Mouse (Mus musculus): Measurements from ENCODE around the gene Tbc1d10a.

The Tbc1d10a gene

DNA sequence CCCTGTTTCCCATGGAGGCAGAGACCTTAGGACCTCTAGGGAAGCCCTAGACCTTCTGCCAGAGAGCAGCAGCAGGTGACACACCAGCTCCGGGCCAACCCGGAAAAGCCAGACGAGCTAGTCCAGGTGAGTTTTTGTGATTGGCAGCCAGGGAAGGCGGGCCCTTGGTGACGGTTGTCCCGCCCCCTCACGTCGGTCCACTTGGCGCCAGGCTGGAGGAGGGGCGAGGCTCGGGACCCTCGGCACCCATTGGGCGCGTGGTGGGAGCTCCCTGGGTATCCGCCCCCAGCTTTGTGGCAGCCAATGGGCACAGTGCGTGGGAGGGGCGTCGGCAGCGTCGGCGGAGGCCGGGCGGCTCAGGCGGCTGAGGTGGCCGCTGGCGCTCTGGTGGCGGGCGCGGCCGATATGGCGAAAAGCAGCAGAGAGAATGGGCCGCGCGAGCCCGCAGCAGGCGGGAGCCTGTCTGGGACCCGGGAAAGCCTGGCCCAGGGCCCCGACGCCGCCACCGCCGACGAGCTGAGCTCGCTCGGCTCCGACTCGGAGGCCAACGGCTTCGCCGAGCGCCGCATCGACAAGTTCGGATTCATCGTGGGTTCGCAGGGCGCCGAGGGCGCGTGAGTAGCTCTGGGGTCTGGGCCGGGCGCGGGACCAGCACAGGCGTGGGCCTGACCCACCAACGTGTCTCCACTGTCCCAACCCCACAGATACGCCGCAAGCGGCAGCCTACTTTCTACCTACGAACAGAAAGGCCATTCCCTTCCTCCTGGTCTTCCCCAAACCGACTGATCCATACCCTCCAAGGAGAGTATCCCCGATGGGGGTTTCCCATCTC lies at the start of gene Tbc1d10a:
Gene Tbc1d10a (plus strand): TSS at position 304 of the 832 bp plus-strand sequence.
- DNase-seq (ENCODE audit: low read depth, low spot score) = peak; percentile 95

DNA sequence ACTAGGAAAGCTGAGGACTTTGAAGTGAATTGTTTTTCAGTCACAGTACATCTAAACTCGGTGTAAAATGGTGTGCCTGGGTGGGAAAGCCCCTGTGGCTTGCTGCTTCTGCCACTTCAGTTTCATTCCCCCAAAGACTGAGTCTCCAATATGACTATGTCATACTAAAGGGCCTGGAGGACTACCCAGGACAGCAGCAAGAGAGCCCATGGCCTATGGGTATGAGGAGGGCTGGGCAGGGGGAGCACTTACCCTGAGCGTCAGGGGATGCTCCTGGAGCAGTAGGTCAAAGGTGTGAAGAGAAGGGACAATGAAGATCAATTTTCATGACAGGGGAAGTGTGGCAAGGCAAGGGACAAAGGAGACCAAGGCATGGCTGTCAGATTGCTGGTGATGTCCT lies 47.6 kb upstream of the Tbc1d10a start:
- no peak for DNase-seq (ENCODE audit: low read depth, low spot score)

DNA sequence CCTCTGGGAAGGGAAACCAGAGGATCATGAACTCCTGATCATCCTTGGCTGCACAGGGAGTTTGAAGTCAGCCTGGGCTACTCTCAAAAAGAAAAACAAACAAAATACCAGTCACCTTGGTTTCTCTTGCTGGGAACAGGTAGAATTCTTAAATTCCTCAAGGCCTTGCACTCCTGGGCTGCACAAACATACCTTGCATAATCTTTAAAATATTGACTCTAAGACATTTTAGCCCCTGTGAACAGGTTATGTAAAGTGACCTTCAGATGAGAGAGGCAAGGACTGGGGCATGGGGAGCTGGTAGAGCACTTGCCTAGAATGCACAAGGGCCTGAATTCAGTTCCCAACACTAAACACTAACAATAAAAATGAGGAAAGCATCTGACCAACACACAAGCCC lies 45.1 kb upstream of the Tbc1d10a start:
- DNase-seq (ENCODE audit: low read depth, low spot score) = no peak

DNA sequence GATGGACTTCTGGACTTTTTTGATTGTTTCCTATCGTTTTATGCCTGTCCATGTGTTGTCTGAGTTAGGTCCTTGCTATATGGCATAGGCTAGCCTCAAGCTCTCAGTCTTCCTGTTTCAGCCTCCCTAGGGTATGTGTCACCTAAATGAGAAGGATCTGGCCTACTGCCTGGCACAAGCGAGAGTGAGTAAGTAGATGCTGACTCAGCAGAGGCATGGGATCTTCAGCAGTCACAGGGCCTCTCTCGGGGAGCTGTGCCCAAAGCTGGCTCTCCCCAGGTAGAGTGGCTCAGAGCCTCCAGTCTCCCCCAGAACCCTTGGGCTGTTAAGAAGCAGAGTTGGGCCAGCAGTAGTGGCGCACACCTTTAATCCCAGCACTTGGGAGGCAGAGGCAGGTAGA lies 44.2 kb upstream of the Tbc1d10a start:
- no peak for DNase-seq (ENCODE audit: low read depth, low spot score)

DNA sequence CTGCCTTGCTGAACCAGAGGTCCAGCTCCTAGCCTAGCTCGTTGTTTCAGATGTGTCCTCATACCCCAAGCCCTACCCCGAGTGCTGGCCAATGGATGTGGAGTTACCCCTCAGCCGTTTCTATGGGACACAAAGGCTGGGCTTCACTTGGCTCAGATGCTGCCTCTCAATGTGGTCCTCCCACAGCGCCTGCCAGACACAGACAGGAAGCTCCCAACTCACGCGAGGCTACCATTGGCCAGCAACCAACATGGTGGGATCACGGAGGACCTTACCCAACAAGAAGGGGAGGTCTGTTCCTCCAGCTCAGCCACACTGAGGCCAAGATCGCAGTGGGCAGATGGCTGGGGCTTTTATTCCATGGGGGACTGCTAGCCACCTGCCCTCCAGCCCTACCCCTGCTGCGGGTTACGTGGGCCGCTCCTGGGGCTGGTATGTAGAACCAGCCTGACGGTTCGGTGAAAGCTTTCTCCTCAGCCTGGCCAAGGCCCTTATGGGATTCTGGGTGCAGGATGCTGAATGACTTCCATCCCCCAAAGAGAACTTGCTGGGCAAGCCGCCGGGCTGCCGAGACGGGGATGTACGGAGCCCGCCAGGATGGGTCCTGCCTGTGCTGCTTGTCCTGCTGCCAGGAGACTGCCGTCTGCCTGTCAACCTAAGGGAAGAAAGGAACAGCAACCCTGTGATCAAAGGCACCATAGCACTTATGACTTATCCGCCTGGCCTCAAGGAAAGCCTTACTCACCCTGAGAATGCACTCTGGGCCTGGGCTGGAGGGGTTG lies 43.1 kb upstream of the Tbc1d10a start:
- DNase-seq (ENCODE audit: low read depth, low spot score) = no peak

DNA sequence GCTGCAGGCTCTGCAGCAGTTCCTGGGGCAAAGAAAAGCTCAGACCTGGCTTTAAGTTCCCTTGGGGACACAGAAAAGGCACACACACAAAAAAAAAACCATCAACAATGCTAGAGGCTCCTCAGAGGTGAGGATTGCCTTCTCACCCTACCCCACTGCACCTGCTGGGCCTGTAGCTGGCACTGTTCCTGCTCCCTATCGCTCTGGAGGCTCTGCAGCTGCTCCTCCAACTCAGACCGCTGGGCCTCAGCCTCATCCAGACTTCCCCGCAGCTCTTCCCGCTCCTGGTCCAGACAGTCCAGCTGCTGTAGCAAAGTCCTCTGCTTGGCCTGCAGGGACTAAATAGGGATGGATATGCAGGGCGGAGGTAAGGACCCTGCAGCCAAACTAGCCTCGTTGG lies 40.2 kb upstream of the Tbc1d10a start:
- no peak for DNase-seq (ENCODE audit: low read depth, low spot score)

DNA sequence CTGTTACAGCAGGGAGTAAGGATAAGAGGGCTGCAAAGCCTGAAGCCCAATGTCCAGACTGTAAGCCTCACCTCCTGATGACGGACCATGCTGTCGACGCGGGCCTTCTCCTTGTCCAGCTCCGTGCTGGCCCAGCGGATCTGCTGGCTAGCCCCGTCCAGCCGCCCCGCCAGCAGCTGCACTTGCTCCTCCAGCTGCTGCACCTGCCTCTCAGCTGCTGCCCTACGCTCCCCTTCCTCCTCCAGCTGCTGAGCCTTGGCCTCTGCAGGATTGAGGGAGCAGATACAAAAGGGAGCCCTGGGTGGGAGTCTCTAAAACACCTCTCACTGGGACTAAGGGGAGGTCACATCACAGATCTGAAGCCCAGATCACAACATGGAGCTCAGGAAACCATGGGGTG lies 39.5 kb upstream of the Tbc1d10a start:
- no peak for DNase-seq (ENCODE audit: low read depth, low spot score)

DNA sequence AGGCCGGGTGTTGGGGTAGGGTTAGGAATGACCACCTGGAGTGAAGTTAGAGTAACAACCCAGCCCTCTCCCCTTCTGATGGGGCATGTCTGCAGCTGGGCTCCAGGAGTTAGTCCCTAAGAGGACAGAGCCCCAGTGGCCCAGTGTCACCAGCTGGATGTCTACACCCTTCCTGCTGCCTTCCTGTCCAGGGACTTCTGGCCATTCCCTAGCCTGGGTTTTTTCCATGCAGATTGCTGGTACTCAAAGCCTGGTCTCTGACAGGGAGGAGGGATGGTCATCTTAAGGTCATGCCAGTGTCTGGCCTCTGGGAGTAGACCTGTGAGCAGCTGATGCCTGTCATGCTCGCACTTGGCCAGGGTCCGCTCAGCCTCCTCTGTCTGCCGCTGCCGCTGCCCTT lies 38.5 kb upstream of the Tbc1d10a start:
- DNase-seq (ENCODE audit: low read depth, low spot score) = no peak

DNA sequence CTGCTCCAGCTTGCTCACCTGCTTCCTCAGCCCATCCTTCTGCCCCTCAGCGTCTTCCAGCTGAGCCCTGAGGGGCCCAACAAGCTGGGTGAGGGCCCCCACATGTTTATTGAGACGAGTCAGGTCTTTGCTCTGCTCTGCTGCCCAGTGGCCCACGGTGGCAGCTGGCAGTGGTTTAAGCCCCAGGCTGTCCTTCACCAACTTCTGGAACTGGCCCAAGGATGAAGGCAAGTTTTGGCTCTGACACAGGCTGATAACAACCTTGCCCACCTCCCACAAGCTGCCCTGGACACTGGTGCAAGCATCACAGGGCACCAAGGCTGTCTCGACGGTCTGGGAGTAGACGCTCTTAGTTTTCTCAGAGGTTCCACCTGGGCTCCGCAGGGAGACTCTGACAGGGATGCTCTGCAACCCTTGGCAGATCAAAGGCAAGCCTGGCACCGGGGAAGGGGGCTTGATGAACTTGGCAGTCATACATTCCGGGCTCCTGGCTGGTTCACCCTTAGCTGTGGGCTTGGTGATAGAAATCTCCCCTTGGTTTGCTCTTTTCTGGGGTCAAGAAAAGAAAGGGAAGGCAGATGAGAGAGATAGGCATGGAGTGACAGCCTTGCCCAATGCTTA lies 37.9 kb upstream of the Tbc1d10a start:
- DNase-seq (ENCODE audit: low read depth, low spot score) = no peak

DNA sequence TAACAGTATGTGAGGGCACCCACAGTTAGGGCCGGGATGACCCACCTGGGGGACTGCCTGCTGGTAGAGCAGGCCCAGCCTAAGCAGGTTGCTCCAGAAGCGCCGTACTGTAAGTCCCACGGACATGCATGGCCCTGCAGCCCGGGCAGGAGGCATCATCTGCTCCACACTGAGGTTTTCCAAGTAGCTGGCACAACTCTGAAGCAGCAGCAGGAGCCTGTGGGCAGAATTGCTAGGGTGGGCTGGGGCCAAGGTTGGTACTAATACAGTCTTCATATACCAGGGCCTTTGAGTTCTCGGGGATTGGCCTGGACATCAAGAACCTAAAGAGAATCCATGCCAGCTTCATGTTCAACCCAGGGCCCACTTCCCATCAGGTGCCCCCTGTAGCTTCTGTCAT lies 36.7 kb upstream of the Tbc1d10a start:
- no peak for DNase-seq (ENCODE audit: low read depth, low spot score)

DNA sequence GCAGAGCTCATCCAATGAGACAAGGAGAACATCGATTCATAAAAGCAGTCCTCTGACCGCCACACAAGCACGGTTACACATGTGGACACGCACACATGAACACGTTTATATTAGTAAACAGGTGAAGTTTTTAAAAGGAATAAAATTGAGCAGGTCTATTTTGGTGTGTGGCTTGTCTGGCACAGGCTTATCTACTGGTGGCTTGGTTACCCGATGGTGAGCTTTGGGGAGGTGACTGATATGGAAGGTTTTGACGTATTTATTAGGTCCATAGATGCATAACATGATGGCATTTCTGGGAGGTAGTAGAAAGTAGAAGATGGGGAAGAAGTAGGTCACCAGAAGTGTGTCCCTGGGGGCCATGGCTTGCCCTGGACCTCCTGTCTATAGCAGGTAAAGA lies 32.9 kb upstream of the Tbc1d10a start:
- no peak for DNase-seq (ENCODE audit: low read depth, low spot score)

DNA sequence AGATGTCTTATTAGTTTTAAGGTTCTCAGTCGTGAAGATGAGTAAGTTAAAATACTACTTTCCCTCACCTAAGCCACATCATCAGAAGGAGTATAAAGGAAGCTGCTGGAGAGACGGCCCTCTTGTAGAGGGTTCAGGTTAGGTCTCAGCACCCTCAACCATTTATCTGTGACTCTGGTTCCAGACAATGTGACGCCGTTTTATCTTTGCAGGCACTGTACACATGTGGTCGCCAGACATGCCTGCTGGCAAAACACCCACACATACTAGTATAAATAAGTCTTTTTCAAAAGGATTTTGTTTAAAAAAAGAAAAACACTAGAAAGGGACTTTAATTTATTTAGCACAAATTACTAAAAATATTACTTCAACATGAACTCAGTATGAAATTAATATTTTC lies 30.9 kb upstream of the Tbc1d10a start:
- no peak for DNase-seq (ENCODE audit: low read depth, low spot score)

DNA sequence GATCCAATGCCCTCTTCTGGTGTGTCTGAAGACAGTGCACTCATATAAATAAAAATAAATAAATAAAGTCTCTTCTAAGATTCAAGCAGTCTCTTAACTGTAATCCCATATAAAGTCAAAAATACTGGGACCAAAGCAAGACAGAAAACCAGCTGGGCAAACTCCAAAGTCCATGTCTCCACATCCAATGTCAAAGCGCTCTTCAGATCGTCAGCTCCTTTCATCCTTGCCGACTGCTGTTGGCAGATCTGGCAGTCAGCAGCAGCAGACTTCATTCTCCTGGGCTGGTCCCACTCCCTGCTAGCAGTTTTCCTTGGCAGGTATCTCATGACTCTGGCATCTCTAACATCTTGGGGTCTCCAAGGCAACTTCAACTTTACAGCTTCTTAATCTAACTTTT lies 27.9 kb upstream of the Tbc1d10a start:
- DNase-seq (ENCODE audit: low read depth, low spot score) = no peak

DNA sequence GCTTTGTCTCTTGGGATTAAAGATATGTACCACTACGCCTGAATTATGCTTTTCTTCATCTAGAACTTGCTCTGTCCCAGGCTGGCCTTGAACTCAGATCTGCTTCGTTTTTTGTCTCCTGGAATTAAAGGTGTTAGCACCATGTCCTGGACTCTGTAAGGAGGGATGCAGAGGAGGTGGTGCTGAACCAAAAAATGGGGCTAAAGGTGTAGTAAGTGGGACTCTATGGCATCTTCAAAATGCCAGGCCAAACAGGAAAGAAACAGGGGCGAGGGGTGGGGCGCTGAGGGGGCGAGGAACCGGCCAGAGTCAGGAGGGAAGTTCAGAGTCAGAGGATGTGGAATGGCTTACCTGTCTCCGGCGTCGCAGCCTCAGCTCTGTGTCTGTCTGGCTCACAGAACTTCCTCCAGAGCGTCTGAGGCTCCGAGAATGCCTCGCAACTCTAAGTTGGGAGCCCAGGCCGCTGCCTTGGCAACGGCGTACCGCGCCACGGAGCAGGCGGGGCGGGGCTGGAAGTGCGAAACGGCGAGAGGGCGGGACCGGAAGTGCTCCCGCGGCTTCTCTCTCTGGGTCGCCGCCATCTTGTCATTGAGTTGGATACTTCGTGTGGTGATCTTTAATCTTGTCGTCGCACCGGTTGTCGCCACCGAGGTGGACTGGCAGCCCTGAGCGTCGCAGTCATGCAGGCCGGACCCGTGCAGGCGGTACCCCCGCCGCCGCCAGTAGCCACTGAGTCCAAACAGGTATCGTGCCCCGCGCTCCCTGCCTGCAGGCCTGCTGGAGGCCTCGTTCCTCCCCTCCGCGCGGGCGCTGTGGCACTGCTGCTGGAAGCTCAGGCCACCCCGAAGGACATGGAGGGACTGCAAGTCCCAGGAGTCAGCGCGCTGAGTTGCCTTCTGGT lies 26.5 kb upstream of the Tbc1d10a start, which contains the start of the genes Ccdc157 and Sf3a1:
Gene Ccdc157 (minus strand): TSS at position 486 of the 901 bp plus-strand sequence.
Gene Sf3a1 (plus strand): TSS at position 543 of the 901 bp plus-strand sequence.
- peak; percentile 86 for DNase-seq (ENCODE audit: low read depth, low spot score)

DNA sequence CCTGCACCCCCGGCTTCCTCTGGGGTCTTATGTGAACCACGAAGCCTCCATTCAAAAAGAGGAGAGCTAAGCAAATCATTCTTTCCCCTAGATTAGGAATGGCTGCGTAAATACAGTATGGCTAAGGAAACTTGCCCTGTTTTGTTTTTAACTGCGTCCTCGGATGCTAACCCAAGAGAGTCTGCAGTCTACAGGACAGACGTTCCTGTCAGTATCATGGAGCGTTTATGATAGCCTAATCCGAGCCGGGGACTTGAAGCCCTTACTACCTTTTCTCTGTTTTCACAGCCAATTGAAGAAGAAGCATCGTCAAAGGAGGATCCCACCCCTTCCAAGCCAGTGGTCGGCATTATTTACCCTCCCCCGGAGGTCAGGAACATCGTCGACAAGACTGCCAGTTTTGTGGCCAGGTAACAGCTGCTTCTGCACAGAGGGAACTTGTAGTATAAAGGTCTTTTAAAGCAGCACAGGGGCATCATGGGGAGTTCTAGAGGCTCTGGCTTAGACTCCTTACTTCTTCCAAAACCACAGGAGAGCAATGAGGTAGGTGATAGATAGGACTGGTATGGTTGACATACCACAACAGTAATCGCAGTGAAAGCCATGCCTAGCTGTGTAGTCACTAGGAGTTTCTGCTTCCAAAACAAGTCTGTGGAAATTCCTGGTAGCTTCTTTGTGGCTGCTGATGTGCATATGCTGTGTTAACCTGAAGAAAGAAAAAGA lies 25.7 kb upstream of the Tbc1d10a start:
- DNase-seq (ENCODE audit: low read depth, low spot score) = no peak

DNA sequence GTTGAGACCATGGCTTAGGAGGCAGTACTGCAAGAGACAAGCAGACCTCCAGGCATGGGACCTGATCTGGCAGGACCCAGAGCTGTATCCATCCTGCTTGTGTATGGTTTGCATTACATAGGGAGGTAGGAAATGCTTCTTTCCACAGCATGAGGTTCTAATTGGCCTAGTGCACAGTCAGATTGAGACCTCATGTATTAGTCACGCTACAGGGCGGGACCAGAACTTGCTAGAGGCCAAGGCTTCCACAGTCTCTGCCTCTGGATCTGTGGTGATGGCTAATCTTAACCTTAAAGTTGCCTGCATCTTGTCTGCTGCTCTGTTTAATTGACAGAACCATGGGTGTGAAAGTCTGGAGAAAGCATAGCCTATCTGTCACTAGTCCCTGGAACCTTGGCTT lies 21.9 kb upstream of the Tbc1d10a start:
- no peak for DNase-seq (ENCODE audit: low read depth, low spot score)

DNA sequence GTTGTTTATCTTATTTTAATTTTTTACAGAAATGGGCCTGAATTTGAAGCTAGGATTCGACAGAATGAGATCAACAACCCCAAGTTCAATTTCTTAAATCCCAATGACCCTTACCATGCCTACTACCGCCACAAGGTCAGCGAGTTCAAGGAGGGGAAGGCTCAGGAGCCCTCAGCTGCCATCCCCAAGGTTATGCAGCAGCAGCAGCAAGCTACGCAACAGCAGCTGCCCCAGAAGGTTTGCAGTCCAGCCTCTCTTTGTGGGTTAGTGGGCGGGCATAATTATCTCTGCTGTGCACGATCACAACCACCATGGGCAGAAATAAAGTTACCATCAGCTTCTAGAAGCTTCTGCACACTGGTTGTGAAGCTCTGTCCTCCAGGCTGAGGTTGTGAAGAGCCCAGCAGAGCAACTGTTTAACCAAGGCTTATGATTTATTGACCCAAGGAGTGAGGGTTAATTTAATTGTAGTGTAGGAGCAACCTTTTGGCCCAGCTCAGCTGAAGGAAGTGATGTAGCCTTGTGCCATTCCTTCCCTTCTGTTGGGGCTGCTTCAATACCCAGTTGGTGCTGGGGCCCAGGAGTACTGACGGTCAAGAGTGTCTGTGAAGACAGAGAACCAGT lies 20.0 kb upstream of the Tbc1d10a start:
- no peak for DNase-seq (ENCODE audit: low read depth, low spot score)

DNA sequence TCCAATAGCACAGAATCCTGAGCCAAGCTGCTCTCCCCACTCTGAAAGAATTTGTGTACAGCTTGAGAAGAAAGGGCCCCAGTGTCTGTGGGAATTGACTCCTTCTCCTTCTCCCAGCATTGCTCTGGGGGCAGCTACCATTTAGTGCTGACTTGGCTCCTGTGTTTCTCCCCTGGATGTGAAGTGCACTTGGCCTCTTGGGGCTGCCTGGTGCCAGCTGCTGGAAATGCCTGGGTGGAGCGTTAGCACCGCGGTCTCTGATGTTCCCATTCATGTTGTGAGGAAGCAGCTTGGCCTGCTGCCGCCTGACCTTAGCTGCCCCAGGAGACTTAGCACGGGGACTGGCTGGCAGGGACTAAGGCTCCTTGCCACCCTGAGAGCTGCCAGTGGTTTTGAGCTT lies 12.0 kb upstream of the Tbc1d10a start:
- DNase-seq (ENCODE audit: low read depth, low spot score) = no peak

DNA sequence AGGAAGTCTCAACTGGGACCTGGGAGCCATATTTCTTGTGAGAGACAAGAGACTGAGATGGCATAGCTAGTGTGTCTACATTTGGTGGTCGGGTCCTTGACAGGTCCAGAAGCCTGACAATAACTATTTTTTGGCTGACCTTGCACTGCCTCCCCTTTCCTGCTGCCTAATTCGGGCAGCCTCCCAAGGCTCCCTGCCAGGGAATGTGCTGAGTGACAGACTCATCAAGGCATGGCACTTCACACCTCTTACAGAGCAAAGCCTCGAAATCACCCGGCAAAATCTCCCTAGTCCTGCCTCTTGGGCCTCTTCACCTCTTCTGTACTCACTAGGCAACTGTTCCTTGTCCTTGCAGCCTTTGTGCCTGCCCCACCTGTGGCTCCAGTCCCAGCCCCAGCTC lies 8.9 kb upstream of the Tbc1d10a start:
- no peak for DNase-seq (ENCODE audit: low read depth, low spot score)

DNA sequence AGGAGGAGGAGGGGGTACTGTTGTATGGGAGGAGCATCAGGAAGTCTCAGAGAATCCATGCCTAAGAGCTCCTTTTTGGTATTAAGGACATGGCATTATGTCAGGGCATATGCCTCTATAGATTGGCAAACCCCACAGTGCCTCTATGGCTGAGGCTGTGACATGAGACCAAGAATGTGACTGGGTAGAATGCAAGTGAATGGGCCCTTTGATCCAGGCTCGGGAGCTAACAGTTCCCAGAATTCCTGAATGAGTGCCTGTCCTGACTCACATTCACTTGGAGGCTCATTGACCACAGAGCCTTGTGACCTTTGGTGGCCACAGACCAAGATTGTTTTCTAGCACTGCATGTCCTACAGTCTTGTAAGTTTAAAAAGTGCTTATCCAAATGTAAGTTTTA lies 4.5 kb upstream of the Tbc1d10a start:
- DNase-seq (ENCODE audit: low read depth, low spot score) = no peak

Data from retina, postnatal 7 days (tissue).